Mouse (Mus musculus) cerebellum, adult 2 months (tissue): ENCODE results near the gene Elfn1.
"Not testable (repeated sequence)": the region's sequence is repeated elsewhere in the genome, so short reads cannot be mapped to it uniquely, and the experiment has no call there.

Experiments used
- CTCF ChIP-seq: fragments of 200-500 bp; IDR thresholded peaks from 2 replicates; pipeline ENCODE4 v1.5.1; 2011; ENCODE audit warnings: low read depth, mild to moderate bottlenecking, control low read depth, low read length, moderate library complexity, borderline replicate concordance; ENCODE audit not compliant: insufficient read depth
- POLR2A ChIP-seq: fragments of 200-500 bp; IDR thresholded peaks from 2 replicates; pipeline ENCODE4 v1.6.1; 2011; ENCODE audit warnings: low read length, control low read depth, borderline replicate concordance; ENCODE audit not compliant: insufficient read depth

DNA sequence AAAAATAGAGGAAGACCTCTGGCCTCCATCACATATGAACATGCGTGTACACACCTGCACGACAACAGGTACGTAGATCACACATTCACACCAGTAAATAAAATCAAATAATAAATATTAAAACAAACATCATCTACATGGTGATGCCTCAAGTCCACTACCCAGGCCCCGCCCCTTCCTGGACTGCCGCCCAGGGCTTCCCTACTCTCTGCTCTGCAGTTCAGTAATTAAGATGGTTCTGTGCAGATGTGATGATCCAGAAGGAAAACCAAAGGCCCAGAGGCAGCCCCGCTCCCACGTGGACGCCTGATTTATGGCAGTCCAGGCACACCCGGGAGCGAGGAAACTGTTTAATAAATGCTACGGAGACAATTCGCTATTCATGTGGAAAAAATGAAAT, 90.6 kb downstream of the Elfn1 start:
- TF ChIP-seq CTCF, POLR2A: not testable (repeated sequence)
